Mouse (Mus musculus): ENCODE measurements at regions not wholly inside any gene's neighbourhood (a gene's known extent, or its start where the extent isn't known, plus 50 kb on each side); places are given as distances from the start of the nearest gene placed in this dataset.

DNA sequence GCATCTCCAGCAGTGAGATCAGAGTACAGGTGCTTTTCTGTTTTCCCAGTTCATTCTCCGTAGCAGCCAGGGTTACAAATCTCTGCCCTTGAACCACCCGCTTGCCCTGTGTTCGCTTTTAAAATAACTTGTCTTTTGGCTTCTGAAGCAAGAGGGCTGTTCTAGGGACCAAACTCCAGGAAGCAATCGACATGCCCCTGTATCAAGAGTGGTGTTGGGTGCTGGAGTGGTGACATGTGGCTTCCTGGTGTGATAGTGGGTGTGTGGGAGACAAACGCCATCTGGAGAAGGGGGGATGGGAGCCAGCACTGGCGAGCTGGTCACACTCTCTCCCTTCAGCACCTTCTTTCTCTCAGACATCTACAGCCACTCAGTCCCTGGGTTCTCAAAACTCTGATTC, 186.0 kb upstream of the Irx3 start:
- TF ChIP-seq CTCF (IDR thresholded peaks at IDR 0.05; ENCODE audit: low read depth), result no peak
- no peak for TF ChIP-seq EP300 (IDR thresholded peaks at IDR 0.05; ENCODE audit: low read depth)
